Mouse (Mus musculus): ENCODE measurements around the gene Cbx7. TPM values are rescaled to one million over a fixed set of nuclear protein-coding genes. Genes with fewer than 3 reads are reported as not detected.

The Cbx7 gene
- total RNA-seq, 2 experiments from 2014 or later: 20.8 to 24.7 TPM

DNA sequence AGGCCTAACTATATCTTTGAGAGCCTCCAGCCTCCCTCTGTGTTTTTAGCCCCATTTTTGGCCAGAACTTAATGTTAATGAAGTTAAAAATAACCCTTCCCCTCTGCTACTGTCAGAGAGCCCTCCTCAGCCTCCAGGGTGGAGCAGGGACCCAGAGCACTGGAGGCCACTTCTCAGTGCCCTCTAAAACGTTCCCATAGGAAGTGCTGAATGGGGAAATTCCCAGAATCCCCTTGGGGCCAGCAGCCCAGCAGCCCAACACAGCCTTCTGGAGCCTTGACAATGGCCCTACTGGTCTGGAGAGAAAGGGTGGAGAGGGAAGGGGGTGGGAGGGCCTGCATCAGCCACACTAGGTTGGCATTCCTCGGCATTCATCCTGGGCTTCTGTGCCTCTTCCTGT is 32.7 kb upstream of the Cbx7 start:
- no peak for DNase-seq (ENCODE audit: low spot score in 2 of 2)

DNA sequence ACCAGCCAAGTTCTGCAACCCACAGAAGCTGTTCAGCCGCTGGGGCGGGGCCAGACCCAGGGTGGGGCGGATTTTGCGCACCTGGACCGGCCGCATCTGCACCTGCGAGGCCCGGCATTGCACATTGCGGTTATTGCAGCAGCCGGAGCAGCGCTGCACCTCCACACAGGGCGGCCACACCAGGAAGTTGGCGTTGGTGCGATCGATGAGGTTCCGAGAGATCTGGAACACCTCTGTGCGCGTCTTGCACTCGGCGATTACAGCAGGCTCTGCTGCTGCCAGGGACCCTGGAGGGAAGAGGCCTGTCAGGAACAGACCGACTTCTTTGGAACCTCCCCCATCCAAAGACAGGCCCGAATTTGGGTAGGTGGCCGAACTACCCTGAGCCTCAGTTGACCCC is 30.7 kb upstream of the Cbx7 start:
- no peak for DNase-seq (ENCODE audit: low spot score in 2 of 2)

DNA sequence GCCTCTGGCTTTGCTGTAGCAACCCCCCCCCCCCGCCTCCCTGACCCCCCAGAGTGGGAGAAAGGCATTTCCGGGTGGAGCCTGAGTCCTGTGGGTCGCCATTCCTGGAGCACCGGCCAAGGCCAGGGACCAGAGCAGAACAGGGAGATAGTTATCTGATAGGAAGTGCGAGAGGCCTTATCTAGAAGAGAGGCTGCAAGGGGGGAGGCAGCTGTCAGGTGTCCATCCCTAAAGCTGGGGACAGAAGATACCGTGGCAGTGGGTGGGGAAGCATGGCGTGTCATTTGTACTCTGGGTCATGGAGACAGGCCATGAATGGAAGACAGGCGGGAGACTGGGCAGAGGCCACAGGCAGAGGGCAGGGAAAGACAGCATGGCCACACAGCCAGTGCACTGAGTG is 29.8 kb upstream of the Cbx7 start:
- no peak for DNase-seq (ENCODE audit: low spot score in 2 of 2)

DNA sequence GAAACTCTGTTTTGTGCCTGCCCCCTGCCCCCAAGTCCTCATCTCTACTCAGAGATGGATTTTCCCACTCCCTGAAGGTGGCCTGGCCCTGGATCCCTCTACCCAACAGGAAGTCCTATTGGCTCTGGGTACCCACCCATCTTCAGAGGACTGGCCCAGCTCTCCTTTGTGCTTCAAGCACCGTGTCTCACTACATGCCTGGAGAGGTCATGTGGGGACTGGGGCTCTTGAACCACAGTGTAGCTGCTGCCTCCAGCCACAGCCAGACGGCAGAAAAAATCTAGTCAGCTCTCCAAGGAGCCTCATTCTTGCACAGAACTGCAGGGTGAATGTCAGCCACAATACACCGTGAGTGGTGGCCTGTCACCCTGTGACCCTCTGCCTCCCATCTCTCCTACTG is 27.1 kb upstream of the Cbx7 start:
- no peak for DNase-seq (ENCODE audit: low spot score in 2 of 2)

DNA sequence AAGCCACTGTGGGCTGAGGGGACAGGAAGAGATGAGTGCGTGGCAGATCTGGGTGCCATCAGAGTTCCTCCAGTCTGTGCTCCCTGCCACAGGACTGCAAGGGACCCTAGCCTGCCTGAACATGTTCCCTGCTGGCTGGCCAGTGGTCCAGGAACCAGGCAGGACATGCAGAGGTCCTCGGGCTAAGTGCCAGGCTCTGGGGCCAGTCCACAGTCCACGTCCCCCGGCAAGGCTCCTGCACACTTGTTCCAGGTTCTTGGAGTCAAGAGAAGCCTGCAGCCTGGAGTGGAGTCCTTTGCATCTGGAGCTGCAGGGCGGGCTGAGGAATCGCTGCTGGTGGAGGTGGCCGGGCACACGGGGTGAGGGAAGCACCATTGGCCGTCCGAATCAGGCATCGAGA is 25.9 kb upstream of the Cbx7 start:
- DNase-seq (ENCODE audit: low spot score in 2 of 2): no peak

DNA sequence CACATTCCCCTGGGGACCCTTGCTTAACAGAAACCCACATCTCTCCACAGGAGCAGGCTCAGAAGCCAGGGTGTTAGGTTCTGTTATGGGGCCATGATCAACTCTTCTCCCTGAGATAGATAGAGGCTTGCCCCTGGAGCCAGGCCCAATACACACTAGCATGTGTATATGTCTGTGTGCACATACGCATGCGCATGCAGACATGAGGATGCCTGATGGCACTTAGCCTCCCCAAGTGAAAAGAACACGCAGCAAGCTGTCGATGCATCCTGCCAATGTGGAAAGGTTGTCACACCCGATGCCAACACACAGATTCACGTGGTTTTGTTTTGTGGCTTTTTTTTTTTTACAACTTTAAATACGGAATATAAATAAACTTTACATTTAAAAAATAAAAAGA is 24.6 kb upstream of the Cbx7 start:
- DNase-seq (ENCODE audit: low spot score in 2 of 2): no peak

DNA sequence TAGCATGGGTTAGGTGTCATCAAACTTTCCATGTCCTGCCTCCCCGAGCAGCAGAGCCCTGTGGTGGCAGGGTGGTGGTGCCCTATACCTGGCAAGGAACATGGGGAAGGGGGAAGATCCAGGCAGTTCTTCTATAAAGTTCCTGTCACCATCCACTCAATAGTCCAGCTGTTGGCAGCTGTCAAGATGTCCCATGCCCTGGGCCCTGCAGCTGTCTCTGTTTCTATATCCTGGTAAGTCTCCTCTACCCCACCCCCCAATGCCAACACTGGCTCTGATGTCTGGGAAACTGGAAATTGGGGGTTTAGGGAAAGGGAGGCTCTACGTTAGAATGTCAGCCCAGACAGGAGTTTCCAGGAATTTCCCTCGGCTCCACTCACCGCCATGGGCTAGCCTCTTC is 23.6 kb upstream of the Cbx7 start:
- DNase-seq (ENCODE audit: low spot score in 2 of 2): no peak

DNA sequence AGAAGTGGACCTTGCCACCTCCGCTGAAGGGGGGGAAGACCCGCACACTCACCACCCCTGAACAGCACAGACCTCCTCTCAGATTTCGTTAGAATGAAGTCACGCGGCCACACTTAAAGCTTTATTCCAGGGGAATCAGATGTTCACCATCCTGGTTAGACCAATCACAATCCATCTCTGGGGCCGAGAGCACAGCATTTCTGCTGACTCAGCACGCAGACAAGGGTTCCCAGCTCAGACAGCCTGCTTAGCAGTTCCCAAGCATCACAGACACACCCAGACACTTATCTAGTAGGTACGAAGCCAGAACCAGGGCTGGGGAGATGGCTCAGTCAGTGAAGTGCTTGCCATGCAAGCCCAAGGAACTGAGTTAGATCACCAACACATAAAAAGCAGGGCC is 15.3 kb upstream of the Cbx7 start:
- no peak for DNase-seq (ENCODE audit: low spot score in 2 of 2)

DNA sequence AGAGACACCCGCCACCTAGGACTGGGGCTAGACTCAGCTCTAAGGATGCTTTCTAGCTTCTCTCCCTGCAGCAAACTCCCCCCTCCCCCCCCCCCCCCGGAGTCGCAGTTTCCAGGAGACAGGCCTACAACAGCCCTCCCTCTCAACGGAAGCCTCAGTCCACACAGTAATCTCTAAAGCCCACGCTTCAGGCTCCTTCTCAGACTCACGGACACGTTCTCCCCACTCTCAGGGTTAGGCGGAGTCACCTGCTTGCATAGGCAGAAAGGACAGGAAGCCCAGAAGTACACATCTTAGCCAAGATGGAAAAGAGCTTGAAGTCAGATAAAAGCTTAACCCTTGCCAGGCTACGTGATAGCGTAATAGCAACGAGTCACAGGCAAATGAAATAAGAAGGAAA is 14.6 kb upstream of the Cbx7 start:
- no peak for DNase-seq (ENCODE audit: low spot score in 2 of 2)

DNA sequence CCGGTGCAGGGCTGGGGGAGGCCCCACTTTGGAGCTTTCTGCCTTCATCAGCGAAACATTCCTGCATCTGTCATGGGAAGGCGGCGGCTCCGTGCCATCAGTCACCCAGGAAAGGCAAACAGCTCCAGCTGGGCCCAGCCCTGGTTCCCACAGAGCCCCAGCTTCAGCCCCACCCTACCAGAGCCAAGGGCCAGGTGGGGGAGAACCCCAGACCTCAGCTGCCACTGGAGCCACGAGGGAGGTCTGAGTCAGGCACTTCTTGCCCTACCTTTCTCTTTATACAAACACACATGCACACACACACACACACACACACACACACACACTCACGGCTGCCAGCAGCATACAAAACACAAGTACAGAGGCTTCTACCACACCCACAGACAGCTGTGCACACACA is 13.2 kb upstream of the Cbx7 start:
- DNase-seq (ENCODE audit: low spot score in 2 of 2): no peak

DNA sequence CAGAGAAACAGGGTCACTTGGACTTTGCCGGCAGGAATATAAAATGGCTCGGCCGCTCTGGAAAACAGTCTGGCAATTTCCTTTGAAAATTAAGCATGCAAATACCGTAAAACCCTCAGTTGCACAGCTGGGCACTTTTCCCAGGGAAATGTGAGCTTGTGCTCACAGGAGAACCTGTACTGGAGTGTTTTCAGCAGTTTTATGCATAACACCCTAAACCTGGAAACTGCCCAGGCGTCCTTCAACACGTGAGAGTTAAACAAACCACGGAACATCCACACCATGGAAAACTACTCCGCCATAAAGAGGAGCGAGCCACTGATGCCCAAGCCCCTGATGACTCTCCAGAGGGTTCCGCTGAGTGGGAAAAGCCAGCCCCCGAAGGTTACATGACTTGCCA is 9.8 kb upstream of the Cbx7 start:
- no peak for DNase-seq (ENCODE audit: low spot score in 2 of 2)

DNA sequence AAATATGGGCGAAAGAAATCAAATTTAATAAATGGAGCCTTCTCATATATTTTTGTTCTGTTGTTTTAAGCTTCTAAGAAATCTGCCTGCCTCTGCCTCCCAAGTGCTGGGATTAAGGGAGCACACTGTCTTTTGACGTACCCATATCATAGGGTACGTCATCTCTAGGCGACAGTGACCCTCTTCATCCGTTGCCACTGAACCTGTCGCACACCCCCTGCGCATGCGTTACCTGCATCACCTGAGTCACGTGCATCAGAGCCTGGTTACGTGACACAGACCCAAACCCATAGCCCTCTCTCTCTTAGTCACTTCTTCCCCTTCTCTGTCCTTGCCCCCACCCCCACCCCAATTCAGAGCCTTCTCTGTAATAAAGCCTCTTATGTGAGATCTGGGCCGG is 1.3 kb upstream of the Cbx7 start:
- DNase-seq (ENCODE audit: low spot score in 2 of 2): no peak

DNA sequence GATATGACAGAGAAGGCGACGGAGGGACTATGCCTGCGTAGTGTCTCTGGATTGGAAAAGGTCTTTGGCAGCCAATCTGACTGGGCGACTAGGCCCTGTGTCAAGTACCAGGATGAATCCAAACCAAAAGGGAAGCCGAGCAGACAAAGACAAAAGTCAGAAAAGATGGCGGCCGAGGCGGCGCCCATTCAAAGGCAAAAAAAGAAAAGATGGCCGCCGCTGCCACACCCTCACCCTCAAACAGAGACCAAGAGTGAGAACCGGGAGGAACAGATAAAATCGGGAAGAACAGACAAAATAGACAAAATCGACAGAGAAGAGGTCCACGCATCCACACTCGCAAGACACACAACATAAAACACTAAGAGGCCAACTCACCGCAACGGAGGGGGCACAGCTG is 428 bp downstream of the Cbx7 start:
- DNase-seq (ENCODE audit: low spot score in 2 of 2): no peak

DNA sequence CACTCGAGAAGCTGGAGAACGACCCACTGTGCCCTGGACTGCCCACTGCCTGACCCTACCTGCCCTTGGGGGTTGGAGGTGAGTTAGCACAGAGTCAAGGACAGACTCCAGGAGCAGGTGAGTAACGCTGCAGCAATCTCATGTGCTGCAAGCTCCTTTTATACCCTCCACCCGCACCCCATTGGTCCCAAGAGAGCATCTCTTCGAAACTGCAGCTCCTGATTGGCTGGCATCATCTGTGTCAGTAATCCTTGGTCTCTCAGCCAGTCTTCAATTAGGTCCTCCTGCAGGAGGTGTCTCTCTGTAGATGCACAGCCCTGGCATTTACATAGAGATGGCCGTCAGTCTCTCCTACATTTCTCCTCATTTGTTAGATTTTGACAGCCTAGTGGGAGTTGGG is 3.6 kb downstream of the Cbx7 start:
- DNase-seq (ENCODE audit: low spot score in 2 of 2): no peak

DNA sequence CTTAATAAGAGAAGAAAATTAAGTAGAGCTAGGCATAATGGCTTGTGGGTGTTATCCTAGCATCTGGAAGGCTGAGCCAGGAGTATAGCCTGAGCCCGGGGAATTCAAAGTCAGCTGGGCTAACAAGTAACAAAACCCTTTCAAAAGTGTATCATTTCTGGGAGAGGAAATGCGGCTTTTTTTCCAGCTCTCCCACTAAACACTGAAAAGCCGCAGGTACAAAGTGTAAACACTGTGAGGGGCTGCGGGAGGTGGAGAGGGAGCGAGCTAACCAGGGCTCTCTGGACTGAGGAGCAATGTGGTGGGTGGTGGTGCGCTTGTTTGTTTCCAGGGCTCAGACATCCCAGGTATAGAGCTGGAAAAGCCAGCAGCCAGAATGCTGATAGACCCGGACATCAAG is 6.5 kb downstream of the Cbx7 start:
- DNase-seq (ENCODE audit: low spot score in 2 of 2): no peak

DNA sequence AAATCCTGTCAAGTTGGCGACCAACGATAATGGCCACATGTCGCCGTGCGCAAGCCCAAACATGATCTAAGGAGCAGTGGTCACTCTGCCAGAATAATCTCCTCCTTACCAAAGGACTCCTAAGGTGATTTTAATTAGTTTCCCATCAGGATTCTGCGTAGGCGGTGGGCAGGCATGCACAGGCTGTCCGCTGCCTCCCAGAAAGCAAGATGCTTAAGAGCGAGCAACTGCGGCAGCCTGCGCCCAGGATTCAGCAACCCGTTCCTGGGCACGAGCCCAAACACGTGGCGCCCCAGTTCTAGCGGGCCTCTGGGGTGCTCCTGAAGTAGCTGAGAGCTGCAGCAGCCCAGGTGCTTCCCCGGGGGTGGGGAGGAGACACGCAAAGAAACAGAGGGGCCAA is 8.3 kb downstream of the Cbx7 start:
- DNase-seq (ENCODE audit: low spot score in 2 of 2): no peak

DNA sequence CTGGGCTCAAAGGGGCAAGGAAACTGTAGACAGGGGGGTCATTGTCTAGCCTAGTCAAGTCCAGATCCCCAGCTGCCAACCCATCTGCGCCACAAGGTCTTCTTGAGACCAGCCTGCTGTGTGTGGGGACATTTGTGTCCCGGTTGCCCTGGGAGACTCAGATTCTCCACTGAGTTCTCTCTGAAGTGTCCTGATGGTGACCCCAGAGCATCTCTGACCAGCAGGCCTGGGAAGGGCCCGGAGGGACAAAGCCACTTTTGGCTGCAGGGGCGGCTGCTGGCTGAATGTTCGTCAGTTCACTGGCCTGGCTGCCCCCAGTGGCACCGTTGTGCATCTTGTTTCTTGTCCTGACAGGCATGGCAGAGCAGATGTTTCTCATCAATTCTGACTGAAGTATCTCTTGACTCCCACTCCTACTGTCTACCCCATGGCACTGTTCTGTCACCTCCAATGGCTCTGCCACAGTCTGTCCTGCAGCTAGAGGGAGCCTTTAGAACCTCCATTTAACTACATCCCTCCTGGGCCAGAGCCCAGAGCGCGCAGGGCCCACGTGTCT is 9.5 kb downstream of the Cbx7 start:
- DNase-seq (ENCODE audit: low spot score in 2 of 2): no peak

DNA sequence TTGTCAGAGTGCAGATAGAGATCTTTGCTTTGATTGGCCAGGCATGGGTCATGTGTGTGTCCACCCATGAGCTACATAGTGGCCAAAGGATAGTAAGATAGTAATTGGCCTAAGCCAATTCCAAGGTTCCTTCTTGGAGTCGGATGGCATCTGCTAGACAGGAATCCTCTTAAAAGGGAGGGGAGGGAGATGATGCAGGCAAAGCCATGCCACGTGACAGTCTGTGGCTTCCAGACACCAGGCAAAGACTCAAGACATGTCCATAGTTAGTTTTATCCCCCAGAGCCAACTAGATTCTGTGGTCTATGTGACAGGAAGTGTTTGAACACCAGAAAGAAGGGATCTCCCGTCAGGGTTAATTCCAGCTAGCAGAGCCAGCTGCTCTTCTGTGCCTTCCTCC is 12.5 kb downstream of the Cbx7 start:
- DNase-seq (ENCODE audit: low spot score in 2 of 2): no peak

DNA sequence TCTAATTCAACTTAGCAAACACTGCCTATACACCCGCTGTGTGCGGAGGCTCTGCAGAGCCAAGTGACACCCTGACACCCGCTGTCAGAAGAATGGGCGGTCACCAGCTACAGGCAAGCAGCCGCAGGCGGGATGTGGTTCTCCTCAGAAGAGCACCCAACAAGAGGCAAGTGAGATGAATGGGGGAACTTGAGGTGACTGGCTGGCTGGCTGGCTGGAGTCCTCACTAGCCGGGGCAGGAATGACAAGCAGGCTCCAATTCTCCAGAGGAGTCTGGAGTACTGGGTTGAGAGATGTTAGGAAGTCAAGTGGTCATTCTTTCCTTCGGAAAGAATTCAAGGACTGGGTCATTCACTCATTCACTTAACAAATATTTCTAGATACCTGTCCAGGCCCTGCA is 14.4 kb downstream of the Cbx7 start:
- DNase-seq (ENCODE audit: low spot score in 2 of 2): no peak

DNA sequence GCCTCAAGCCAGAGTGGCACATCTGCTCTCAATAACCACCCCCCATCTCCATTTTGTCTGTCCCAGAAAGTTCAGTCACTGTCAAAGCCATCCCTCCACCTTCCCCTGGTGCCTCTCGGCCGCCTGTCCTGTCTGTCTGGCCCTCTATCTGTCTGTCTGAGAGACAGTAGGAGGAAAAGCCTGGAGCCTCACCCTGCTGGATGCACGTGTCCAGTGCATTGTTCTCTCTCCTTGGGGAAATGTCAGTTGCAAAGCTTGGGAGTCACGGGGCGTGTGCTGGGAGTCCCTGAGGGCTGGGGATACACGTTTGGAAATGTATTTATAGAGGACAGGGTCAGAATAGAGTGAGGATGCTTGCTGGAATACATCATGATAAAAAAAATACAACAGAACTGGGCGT is 17.4 kb downstream of the Cbx7 start:
- DNase-seq (ENCODE audit: low spot score in 2 of 2): no peak

DNA sequence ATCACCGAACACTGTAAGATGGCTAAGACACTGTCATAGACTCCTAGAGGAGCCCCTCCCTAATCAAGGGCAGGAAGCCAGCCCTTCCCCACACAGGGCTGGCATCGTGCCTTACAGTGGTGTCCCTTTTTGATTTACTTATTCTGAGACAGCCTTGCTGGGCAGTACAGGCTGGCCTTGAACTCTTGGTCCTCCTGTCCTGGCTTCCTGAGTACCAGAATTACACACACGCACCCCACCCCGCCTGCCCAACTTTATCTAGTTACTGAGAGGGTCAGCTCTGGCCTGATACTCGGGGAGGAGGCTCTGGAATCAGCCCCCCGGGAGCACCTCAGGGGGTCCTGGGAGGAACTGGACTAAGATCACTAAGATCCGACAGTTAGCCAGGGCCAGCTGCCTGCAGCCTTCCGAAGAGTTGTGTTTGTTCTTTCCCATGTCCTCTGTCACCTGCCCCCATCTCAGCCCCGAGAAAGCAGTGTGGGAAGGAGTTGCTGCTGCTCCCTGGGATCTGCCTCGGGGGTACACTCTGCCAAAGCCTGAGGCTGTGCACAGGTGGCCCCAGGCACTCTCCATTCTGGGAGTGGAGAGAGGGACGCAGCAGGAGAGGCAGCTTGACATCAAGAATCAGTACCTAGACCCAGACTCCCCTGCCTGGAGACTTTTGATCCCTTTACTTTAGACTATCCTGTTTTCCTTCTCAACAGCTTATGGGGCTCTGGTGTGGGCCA is 18.3 kb downstream of the Cbx7 start:
- peak; percentile 71 to 74 for DNase-seq (ENCODE audit: low spot score in 2 of 2)

DNA sequence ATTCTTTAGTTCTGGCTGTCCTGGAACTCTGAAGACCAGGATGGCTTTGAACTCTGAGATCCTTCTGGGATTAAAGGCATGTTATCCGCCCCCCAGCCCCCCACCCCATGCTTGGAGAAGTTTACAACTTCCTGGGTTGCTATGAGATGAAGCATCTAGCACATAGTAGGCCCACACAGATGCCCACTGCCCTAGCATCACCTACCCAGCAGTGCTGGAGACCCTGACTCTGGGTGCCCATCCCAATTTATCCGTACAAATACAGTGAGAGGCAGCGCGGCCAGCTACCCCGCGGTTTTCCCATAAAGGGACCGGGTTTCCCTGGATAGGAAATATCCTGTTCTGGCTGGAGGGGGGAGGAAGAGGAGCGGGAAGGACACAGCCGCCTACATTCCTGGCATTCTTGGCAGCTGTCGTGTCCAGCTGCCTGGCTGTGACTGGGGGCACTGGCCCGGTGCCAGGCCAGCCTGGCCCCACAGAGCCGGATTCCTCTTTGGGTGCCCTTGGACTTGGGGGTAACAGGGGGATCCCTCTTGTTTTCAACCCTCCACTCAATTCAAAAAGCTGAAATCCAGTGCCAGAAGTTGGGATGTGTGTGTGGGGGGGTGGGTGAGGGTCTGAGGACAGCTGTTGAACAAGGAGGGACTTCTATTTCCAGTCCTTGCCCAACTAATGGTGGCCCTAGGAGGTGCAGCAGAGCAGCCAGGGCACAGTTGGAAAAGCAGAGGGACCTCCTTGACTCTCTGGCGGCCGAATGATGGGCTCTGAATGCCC is 19.0 kb downstream of the Cbx7 start:
- DNase-seq (ENCODE audit: low spot score in 2 of 2): peak; percentile 56 to 61

DNA sequence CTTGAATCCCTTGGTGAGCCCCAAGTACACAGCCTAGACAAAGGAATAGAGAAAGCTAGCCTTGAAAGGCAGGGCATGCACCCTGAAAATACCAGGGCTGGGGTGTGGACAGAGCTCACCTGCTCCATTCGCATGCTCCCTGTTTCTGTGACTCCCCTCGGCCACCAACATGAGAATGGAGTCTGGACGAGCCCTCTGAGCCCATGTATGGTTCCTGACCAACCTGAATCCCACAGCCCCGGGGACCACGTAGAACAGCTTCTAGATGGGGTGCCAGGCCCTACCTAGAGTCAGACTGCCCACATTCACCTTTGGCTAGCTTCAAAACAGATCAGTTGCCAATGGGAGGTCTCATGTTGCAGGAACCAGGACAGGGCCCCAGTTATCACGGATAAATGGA is 19.7 kb downstream of the Cbx7 start:
- no peak for DNase-seq (ENCODE audit: low spot score in 2 of 2)

Data from adrenal gland, adult 18-20 months (tissue).